Mouse (Mus musculus) adipocyte (in vitro differentiated cells): ENCODE data around the gene Il11ra1.
"Not testable (repeated sequence)": the region's sequence is repeated elsewhere in the genome, so short reads cannot be mapped to it uniquely, and the experiment has no call there.

Experiments used
- DNase-seq: peaks from one replicate; pipeline ENCODE4 v3.0.0-alpha.2; 2016; ENCODE audit warnings: low spot score

The Il11ra1 gene

GRCm38 (mm10) chr4:41783197-41783596 is 83.4 kb downstream of the Il11ra1 start:
- not testable (repeated sequence) for DNase-seq
